Mouse (Mus musculus): Measurements from ENCODE around the gene Egln3.

The Egln3 gene

DNA sequence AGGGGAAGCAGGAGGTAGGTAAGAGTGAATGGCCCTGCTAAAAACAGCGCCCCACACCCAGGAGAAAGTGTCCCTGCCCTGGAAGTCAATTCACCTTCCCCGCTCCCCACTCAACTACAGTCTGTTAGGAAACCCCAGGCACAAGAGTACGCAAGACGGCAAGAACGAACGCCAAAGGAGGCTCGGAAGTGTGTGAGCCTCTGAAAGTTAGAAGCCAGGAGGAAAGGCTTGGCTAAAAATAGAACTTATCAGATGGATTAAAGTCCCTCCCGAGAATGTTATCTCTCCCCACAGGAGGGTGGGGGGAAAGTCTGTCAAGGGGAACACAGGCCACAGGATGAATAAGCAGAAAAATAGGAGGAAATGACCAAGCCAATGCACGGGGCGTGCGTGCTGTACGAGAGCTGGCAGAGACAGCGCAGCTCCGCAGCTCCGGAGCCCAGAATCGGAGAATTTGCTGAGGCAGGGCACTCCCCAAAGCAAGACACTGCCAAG lies 41.0 kb downstream of the Egln3 start:
- peak; percentile 19 for DNase-seq (ENCODE audit: low spot score)

DNA sequence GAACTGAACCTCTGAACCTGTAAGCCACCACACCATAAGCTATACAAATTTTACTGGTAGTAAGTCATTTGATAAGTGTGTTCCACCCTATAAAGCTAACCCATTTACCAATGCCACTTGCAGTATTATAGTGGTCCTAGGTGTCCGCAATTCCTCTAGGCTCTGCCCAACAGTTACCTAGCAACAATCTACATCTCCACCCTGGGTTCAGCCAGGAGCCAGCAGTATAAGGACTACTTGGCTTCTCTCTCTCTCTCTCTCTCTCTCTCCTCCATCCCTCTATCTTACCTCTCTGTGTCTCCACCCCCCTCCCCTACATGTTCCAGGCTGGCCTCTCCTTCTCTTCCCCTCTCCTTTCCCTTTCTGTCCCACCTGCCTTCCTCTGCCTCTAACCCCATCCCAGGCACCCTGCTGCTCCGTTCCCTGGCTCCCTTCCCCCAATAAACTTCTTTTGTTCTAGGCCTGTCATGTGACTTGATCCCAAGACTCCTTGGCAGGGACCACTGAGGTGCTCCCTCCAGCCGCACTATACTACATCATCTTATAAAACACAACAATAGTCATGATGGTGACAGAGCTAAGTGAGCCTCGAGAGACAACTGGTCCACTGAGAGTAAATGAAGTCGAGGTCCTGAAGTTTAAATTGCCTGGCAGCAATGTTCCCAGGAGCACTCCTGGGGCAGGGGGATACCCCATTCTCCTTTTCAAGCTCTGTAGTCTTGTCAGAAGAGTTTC lies 42.0 kb downstream of the Egln3 start:
- no peak for DNase-seq (ENCODE audit: low spot score)

GRCm38 (mm10) chr12:54160279-54160678 lies 43.4 kb downstream of the Egln3 start:
- DNase-seq (ENCODE audit: low spot score), result no peak

DNA sequence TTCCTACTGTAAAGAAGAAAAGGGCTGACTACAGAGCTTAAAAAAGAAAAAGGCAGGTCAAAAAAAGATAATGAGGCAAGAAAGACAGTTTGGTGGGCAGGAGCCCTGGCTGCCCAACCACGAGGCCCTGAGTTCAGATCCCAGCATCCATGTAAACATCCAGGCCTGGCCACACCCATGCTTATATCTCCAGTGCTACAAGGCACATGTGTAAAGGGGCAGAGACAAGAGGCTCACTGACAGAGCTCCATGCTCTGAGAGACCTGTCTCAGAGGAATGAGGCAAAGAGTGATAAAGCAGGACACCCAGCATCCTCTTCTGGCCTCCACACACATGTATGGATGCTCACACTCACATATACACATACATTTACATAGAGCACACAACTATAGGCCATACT lies 48.9 kb downstream of the Egln3 start:
- no peak for DNase-seq (ENCODE audit: low spot score)

GRCm38 (mm10) chr12:54146943-54147556 lies 56.6 kb downstream of the Egln3 start:
- DNase-seq (ENCODE audit: low spot score), result no peak
